Mouse (Mus musculus): ENCODE data around the gene Lair1.
"Not testable (repeated sequence)": the region's sequence is repeated elsewhere in the genome, so short reads cannot be mapped to it uniquely, and the experiment has no call there.

The Lair1 gene

DNA sequence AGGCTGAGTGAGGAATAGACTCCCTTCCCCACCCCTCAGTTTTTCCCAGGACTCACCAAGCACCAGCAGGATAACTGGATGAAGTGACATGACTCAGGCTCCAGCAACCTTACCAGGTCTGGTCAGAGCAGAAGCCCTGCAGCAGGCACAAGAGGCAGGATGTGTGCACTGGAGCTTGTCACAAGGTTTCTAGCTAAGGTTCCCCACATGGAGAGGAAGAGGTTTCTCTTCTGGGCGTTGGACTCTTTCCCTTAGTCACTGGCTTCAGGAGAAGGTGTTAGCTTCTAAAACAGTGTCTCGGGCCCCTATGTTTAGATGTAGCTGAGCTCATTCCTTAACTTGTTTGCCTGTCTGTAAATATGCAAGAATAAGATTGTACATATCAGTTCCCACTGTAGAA lies at the start of gene Lair1:
Gene Lair1, minus strand, starts transcription at position 192 of the 400 bp plus-strand sequence.
- no peak for DNase-seq

DNA sequence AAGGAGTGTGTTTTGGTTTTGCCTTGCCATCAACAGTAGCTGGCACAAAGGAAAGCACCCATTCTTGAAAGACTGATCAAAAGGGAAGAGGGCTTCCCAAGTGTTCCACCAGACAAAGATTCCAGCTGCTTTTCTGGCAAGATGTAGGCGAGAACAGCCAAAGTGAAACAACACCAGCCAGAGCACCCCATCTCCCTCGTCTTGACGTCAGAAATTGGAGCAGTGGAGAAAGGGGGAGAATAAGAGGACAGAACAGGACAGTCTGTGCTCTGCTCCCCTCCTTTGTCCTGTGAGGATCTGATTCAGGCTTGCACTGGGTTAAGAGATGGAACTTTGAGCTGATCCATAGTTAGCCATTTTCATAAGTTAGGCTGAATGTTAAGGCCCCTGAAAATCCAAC lies 48.8 kb upstream of the Lair1 start:
- no peak for DNase-seq

DNA sequence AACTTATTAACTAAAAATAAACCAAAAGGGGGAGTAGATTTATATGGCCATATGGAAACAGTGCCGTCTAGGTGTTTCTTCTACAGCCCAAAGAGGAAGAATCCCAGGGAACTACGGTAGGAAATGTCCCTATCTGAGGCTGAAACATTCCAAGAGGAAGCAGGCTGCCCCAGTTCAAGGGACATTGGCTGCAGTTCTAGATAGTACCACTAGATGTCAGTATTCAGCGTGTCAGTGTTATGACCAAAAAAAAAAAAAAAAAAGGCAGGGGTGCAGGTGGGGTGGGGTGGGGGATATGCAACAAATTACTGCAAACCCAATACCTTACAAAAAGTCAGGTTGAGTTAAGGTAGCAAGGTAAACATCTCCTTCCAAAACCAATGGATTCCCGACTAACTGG lies 40.4 kb upstream of the Lair1 start:
- peak; percentile 41 for DNase-seq

DNA sequence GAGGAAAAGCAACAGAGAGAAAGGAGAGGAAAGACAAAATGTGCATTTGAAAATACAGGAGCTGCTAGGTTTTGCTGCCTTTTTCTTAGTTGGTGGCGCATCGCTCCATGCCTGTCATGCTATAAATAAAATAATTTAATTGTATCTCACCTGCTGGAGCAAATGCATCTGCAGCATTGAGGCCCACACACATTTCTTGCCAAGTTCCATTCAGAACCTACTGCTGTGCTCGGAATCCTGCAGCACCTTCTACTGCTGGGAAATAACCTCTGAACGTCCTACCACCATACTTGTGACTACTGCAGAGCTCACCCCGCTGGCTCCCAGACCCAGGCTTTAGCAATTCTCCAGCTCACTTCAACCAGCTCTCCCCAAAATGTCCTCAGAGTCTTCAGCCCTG lies 38.1 kb upstream of the Lair1 start:
- DNase-seq: no peak

DNA sequence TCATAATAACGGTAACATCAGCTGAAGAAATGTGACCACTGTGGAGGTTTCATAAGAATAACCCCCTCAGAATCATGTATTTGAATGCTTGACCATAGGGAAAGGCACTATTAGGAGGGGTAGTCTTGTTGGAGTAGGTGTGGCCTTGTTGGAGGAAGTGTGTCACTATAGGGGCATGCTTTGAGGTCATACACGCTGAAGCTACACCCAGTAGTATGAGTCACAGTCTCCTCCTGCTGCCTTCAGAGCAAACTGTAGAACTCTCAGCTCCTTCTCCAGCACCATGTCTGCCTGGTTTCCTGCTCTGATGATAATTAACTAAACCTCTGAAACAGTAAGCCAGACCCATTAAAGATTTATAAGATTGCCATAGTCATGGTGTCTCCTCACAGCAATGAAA lies 35.8 kb upstream of the Lair1 start:
- DNase-seq: no peak

DNA sequence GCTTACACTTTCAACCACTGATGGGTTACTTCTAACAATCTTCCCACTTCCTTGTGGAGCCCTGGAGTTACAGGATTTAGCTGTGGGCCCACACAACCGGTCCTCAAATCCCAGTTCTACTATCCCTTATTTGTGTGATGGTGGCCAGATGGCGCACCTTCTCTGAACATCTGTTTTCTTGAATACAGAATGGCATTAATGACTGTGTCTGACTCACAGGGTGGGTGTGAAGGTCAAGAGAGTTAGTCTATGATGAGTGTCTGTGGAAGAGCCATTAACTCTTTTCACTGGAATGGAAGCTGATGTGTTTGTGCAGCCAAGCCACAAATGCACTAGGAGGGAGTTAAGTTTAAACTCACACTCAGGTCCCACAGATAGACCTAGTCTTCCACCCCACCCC lies 35.3 kb upstream of the Lair1 start:
- DNase-seq: no peak

DNA sequence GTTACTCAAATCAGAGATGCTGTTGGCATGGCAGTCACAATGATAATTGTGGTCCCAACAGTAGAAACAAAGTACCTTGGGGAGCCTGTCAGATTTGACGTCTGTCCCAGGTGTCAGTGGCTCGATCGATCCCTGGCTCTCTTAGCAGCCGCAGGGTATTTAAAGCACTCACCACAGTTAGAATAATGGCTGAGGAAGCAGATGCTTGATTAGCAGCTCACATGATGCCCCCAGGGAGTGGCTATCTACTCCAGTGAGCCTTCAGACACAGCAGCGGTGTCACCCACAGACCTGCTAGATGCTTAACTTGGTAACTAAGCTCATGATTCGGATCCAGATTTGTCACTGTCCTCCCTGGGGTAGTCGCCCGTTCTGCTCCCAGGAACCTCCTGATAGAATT lies 28.2 kb upstream of the Lair1 start:
- no peak for DNase-seq

DNA sequence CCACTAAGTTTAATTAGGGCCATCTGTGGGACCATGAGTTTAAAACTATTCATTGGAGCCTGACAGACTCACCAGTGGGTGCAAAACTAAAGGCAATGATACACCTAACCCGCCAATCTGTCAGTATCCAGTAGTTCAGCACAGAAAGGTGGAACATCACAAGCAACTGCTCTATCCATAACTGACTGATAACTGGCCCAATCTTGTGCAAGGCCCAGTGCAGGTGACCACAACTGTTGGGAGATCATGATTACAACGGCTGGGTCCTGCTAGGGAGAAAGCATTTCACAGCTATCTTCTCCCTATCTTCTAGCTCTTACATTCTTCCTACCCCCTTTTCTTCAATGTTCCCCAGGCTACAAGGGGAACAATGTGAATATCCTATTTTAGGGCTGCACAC lies 25.7 kb upstream of the Lair1 start:
- no peak for DNase-seq

DNA sequence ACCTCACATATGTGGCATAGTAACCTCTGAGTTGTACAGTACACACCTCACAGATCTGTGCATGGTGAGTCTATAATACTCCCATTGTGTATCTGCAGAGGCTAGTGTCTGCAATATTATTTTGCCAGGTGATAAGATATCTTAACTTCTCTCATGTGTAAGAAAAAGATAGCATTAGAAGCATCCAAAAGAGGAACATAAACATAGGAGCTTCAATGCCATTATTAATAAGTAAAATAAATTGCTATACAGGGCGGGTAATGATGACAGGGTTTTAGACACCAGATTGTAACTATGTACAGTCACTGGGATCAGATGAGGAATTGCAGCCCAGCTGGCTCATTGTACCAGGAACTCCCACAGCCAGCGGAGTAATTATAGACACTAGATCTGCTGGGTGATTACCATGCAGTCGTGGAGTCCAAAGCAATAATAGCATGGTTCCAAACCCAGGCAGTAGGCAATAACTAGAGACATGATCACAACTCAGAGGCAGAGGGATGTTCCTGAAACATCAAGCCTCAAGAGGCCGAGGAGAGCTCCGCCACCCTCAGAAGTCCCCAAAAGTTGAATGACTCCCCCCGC lies 25.0 kb upstream of the Lair1 start:
- DNase-seq: no peak

DNA sequence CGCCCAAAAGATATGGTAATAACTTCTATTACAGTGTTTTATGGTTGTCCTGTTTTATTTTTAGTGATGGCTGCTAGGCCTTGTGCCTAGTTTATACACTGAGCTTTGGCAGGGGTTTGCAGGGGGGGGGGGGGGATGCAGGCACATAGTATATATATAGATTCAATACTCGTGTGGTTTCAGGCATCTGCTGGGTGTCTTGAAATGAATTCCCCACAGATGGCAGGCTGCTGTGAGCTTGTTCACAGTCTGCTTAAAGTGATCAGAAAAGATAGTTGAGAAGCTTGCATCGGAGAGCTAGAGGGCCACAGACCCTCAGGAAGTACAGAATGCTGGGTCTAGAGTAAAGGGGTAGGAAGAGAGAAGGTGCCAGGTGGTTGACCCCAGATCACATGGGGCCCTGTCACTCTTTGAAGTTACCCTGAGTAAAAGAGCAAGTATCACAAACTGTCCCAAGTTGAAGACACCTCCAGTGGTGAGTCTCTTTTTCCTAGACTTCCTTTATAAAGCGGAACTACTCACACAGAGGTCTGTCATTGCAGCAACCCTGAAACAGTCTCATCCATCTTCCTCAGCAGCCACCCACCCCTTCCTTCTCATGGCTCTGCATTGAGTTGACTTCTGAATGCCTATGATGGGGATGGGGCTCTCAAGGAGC lies 24.4 kb upstream of the Lair1 start:
- DNase-seq: no peak

DNA sequence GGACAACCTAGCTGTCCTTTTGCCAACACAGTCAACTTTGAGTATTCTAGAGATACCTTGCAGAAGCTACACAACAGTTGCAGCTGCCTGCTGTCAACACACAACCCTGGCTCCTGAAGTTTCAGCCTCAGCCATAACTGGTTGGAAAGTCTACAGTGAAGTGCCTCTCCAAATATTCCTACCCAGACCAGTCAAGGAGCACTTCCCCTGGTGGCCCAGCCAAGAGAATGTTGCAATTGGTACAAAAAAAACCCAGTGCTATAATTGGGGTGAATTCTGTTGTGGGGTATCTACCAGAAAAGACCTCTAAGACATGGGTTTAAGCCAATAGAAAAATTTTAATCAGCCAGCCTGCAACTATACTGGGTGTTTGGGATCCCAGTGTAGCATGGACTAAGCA lies 22.6 kb upstream of the Lair1 start:
- DNase-seq: no peak

DNA sequence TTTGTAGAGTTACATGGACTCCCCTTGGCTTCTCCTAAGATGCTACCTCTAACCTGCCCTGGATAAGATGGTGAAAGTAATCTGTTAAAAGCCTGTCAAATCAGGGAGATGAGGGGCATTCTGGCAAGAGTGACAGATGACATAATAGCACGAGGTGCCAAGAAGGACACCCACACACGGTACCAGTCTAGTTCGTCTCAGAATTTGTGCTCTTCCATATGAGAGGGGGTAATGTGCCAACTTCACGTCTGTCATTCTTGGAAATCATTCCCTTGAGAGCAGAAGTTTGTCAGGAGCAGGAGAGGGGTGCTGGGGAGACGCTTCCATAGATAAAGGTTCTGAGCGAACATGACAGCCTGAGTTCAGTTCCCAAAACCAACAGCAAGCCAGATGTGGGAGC lies 21.2 kb upstream of the Lair1 start:
- no peak for DNase-seq

DNA sequence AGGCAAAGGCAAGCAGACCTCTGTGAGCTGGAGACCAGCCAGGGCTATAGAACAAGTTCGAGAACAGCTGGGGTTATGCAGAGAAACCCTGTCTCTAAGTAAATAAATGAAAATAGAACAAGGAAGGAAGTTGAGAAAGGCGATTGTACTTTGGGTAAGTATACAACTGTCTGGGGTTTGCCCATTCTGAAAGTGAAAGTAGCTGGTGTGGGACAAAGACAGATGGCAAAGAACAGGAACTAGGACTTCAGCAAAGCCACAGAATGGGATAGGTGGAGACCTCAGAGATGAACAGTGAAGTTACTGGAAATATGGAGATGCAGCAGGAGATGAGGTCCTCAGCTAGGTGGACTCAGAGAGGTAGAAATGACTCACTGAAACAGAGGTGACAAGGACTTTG lies 19.8 kb upstream of the Lair1 start:
- no peak for DNase-seq

DNA sequence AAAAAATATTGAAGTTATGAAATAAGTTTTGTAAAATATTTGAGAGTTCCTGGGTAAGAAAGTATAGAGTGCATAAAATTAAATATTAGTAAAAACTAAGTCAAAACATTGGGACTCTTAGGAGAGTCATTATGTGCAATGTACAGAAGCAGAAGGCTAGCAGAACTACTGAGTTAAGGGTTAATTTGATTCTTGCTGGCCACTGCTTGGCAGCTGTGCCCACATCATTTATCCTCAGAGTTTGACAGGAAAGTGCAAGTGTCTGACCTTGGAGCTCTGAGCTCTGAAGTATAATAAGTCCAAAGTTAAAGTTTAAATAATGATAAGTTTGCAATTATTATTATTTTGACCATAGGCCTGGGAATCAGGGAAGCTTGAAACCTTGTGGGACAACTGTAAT lies 18.7 kb upstream of the Lair1 start:
- DNase-seq: no peak

DNA sequence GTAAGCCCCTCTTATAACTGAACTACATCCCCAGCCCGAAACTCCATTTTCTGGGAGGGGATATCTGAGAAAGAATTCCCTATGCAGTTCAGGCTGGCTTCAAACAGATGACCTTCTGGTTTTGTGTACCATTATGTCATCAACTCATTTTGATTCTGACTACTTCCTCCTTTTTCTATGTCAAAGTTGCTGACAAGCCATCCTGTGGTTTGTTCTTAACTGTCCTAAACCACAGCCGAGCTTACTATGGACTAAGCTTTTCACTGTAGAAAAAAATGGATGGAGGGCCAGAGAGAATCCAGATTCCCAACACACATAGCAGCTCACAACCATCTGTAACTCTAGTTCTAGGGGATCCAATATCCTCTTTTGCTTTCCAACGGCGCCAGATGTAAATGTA lies 17.5 kb upstream of the Lair1 start:
- no peak for DNase-seq

DNA sequence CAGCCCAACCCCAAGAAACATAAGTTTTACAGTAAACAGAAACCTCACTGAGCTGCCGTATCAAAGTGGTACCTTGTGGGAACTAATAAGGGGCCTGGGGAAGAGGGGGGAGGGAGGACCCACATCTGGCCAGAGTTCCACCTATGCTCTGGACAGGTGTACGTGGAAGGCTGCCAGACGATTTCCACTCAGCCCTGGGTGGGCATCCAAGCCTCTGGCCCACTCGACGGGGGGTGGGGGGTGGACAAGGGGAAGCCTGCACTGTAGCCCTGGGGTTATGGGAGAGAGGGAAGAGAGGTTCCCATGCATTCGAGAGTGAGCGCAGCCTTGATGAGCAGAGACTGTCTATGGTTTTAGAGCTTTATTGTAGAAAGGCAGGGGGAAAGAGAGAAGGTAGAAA lies 16.5 kb upstream of the Lair1 start:
- DNase-seq: no peak

DNA sequence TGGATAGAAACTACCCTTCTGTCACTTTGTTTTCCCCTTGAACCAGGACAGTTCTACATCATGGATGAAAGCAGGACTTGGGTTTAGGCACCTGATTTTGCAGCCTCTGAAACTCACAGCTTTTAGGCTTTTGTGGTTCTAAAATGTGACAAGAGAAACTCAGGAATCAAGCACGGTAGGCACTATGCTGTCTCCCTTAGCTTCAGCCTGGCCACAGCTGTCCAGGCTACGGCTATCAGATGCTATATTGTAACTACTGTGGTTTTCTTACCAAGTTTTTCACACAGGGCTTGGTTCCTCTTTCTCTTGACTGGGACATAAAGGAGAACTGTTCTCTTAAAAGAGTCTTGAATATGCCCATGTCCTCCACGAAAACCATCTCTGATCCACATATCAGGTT lies 10.1 kb upstream of the Lair1 start:
- DNase-seq: no peak

DNA sequence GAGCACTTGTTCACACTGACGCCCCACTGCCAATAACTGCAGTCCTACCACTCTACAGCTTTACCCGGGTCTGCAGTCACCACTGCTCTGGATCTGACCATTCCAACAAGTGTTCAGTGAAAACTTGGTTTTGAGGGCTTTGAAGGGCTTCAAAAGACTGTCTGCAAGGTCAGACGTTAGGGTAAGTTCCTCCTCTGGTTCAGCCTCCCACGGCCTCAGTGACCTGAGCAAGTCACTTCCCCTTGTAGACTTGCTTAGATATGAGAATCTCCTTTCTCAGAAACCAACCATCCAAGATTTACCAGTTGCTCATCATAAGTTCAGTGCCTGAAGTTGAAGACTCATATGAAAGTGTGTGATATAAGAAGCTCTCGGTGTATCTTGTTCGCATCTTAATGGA lies 8.1 kb upstream of the Lair1 start:
- DNase-seq: no peak

DNA sequence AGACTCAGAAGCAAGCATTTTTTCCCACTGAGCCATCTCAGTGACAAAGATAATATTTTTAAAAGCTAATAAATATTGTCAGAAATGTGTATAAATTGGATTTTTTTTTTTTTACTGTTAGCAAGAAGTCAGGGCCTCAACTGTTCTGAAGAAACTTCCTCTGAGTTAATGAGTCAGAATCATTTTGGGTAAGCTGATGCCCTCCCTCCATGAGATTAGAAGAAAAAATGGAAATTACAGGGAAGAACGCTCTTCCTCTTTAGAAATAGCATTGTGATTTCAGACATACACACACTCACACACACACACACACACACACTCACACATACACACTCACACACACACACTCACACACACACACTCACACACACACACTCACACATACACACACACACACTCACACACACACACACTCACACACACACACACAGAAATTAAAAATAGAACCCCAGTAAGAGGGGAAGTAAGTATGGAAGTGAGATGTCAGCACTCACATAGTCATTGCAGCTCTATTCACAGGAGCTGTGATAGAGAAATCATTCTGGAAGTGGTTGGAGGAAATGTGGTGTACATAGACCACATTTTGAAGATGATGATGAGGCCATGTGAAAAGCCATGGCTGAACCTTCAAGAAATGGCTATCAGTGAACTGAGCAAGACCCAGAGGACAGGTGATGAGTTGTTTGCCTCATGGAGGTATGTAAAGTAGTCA lies 866 bp upstream of the Lair1 start:
- DNase-seq: no peak

DNA sequence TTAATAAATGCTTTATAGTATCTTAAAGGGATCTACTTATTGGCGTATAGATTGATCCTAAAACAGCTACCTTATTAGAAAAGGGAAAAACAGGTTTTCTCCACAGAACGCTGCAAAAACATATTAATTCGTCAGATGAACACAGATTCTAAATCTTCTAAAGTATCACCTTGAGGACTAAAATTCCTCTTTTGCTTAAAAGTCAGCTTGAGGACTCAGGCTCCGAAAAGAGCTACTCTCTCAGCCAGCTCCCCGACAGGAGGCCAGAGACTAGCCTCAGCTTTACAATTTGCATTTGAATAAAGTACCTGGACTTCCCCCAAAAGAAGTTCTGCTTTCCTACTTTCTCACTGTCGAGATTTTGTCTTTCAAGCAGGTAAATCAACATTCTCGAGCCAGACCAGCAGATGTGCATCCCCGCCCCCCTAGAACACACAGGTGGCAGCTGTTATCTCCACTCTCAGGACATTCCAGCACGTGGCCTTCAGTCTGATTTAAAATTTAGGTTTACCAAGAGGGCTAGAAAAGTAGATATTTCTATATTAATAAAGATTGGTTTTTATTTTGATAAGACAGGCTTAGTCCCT lies 2.3 kb downstream of the Lair1 start:
- DNase-seq: not testable (repeated sequence)

DNA sequence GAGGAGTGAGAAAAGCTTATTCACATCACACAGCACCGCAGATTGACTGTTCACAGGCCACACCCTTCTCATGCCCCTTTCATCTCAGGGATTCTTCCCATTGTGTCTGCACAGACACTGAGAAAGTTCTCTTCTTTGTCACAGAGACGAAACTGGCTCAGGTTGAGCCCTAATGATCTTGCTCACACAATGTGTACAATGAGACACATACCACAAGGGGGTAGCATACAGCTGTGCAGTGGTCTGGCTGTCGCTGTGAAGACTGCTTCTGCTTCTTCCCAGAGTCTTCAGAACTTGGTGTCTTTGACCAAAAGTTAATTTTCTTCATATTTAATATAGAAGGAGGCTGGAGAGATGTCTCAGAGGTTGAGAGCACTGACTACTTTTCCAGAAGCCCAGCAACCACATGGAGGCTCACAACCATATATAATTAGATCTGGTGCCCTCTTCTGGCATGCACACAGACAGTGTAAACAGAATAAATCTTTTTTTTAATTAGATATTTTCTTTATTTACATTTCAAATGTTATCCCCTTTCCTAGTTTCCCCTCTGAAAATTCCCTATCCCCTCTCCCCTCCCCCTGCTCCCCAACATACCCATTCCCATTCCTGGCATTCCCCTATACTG lies 36.1 kb downstream of the Lair1 start:
- no peak for DNase-seq

DNA sequence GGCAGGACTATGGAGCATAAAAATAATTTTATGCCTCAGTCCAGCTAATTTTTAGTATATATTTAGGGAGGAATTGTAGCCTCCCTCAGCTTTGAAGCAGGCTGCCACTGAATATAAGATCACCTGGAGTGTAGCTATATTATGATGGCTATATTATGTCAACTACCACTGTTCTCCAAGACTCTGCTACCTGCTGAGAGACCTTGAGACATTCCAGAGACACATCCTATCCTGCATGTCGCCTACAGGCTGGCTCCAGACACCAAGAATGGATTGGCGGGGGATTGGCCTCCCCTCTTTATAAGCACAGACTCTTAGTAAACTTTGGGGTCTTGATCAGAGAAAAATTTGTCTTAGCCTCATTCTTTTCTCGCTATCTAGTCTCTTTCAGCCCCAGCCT lies 58.4 kb downstream of the Lair1 start:
- not testable (repeated sequence) for DNase-seq

DNA sequence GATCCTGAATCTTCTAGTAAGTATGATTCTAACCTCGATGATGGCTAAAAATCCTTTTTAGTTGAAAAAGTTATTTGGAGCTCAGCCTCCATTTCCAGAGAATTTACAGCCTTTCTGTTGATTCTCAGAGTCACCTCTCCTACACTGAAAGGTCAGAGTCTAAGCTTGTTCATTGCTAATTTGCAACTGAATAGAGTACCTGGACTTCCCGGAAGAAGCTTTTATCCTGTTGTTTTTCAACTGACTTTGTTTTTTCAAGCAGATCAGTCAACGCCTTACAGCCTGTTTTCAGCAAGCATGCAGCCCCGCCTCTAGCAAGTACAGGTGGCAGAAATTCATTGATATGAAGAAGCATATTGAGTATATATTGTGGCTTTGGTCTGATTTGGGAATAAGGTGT lies 59.0 kb downstream of the Lair1 start:
- DNase-seq: not testable (repeated sequence)

DNA sequence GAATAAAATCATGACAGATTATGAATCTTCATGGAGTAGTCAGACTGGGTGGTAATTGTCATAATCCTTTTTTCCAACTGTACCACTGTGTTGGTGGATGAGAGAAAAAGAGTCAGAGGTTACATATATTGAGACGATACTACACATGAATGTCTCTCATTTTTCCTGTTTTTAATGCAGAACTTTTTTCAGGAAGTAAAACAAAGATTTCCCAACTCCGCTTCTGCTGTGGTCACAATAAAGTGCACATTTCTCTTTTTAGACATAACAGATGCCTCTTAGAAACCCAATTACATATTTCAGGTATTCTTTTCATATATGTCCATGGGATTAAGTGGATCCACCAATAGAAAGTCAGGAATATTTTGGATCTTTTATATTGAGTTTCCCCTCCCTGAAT lies 101.0 kb downstream of the Lair1 start:
- no peak for DNase-seq
